Mouse (Mus musculus): Measurements from ENCODE around the gene Slc41a1.

Slc41a1 gene

GRCm38 (mm10) chr1:131828297-131829126 is 1.2 kb downstream of the Slc41a1 start:
- peak; percentile 65 for DNase-seq

DNA sequence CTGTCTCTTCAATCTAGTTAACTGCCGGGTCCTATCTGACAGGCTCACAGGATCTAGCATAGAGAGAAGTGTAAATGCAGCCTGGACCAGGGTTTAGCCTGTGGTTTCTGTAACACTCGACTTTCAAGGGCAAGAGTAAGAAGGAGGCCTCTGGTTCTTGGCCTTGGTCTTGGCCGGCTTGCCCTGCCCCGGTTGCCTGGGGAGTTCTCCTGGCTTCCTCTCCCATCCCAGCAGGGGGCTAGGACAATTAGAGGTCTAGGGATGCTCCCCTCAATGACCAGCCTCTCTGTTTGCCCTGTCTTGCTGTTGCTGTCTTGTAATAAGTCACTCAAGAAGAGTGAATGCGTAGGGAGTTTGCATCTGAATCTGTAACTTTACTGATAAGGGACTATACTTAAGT is 2.0 kb downstream of the Slc41a1 start:
- peak; percentile 59 for DNase-seq

DNA sequence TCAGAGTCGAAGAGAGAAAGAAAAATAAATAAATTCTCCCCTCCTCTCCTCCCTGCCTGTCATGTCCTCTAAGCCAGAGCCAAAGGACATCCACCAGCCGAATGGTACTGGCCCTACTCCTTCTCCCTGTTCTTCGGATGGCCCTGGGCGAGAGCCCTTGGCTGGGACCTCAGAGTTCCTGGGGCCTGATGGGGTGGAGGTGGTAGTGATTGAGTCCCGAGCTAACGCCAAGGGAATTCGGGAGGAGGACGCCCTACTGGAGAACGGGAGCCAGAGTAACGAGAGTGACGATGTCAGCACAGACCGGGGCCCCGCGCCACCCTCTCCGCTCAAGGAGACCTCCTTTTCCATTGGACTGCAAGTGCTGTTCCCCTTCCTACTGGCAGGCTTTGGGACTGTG is 3.3 kb downstream of the Slc41a1 start:
- DNase-seq: no peak

DNA sequence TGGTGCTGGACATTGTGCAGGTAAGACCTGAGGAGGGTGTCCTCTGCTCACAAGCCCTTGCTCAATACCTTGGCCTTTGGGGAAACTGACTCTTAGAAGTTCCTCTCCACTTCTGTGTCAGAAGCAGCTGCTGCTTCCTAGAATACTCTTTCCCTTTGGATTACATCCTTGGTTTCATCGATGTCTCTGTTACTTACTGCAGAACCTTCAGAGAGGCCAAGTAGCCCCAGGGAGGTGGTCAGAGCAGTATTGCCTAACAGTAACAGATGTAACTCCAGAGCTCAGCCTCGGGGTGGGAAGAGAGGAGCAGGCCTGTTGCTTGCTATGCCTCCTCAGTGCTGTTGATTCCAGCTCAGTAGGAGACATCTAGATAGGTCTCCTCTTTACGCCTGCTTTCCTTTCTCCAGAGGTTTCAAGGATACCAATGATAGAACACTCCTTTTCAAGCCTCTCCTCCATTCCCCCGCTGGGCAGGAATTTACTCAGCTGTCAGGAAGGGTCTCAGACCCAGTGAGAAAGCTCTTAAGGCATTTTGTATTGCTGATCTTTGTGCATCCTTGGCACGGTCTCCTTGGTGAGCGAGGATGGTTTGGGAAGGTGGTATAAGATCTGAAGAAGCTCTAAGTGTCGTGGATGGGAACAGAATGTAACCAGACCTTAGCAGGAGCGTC is 3.8 kb downstream of the Slc41a1 start:
- no peak for DNase-seq

DNA sequence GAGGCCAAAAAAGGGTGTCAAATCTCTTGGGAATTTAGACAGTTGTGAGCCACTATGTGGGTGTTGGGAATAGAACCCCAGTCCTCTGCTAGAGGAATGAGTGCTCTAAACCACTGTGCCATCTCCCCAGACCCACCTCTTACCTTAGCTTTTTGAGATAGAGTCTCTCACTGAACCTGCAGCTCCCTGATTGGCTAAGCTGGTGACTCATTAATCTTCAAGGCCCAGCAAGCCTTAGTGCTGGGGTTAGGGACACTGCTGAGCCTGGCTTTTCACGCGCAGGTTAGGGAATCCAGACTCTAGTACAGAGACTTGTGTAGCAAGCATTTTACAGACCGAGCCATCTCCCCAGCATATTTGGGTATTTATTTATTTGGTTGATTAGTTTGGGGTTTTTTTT is 9.7 kb downstream of the Slc41a1 start:
- no peak for DNase-seq

- no peak for DNase-seq
Observed at GRCm38 (mm10) chr1:131838542-131838941, 11.2 kb downstream of the Slc41a1 start.

DNA sequence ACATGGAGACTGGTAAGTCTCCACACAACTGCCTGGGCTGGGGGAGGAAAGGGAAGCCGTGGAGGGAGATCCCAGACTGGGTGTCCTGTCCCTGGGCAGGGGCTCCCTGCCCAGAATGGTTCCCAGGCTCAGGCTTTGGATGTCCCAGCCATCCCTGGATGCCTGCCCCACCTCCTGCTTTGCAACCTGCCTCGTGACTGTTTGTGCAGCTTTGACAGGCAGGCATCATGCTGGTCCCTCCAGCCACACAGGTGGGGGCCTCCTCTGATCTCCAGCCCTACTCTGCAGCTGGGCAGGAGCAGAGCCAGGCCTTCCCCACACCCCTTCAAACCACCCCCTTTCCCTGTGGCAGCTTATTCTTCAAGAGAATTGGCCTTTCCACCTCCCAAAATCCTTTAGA is 12.0 kb downstream of the Slc41a1 start:
- no peak for DNase-seq

GRCm38 (mm10) chr1:131842221-131842620 is 14.9 kb downstream of the Slc41a1 start:
- no peak for DNase-seq

- peak; percentile 40 for DNase-seq
Observed at GRCm38 (mm10) chr1:131843758-131844157, 16.5 kb downstream of the Slc41a1 start.

- DNase-seq: no peak
Observed at GRCm38 (mm10) chr1:131844883-131845282, 17.6 kb downstream of the Slc41a1 start.

- peak; percentile 86 for DNase-seq
Observed at GRCm38 (mm10) chr1:131846255-131846654, 19.0 kb downstream of the Slc41a1 start.

DNA sequence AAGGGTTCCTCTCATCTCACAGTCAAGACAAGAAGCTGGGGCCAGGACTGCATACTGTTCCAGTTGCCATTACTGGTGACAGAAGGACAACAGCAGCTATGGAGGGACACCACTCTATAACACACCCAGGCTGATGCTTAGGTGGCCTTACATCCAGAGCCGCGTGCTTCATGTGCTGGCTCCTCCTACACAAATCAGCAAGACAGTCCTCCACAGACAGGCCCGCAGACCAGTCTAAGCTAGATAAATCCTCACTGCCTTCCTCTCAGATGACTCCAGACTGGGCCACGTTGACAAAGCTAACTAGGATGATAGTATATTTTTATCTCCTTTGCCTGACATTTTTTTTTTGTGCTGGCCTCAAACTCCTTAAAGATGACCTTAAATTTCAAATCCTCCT is 34.5 kb downstream of the Slc41a1 start:
- no peak for DNase-seq

- no peak for DNase-seq
Observed at GRCm38 (mm10) chr1:131865596-131865995, 38.3 kb downstream of the Slc41a1 start.

- no peak for DNase-seq
Observed at GRCm38 (mm10) chr1:131866304-131866999, 39.2 kb downstream of the Slc41a1 start.

DNA sequence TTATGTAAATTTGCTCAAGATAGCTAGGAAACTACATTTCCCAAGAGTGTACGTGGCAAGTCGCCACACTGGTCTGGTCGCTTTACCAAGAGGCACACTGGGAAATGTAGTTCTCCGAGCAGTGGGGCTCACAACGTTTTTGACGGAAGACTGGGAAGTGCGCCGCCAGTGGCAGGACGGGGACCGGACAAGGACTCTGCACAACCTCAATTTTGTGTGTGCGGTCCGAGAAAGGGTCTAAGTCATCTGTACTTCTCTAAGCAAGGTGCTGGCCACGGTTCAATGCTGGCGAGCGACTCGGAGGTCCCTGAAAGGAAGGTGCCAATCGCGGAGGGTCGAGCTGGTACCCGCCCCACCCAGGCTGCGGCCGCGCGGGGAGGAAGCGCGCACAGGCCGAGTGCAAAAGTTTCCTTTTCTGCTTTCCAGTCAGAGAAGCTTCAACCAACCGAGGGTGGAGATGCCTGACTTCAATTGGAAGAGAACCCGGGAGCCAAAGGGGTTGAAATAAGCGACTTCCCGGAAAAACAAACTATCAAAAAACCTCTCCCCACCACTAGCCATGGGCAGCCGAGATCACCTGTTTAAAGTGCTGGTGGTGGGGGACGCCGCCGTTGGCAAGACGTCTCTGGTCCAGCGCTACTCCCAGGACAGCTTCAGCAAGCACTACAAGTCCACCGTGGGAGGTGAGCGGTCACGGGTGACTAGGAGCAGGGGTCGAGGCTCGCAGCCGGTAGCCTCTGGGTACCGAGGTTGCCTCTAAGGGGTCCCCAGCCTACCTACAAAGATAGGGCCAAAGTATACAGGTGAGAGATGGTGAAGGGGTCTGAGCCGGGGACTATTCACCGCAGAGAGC is 40.0 kb downstream of the Slc41a1 start, which contains the start of gene Rab29:
Gene Rab29, plus strand, starts transcription at position 132 of the 853 bp plus-strand sequence.
- DNase-seq: peak; percentile 78

GRCm38 (mm10) chr1:131867946-131868290 is 40.6 kb downstream of the Slc41a1 start:
- no peak for DNase-seq

DNA sequence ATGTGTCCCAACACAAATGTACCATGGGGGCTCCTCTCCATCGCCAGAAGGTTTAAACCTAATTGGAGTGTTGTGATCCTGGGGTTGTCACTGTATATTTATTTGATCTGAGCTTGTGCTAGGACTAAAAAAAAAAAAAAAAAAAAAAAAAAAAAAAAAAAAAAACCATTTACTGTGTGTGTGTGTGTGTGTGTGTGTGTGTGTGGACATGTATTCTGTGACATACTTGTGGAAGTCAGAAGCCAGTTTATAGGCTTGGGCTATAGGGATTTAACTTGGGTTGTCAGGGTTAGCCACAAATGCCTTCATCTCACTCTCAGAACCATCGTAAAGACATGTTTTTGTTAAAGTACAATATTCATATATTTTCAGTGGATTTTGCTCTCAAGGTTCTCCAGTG is 42.3 kb downstream of the Slc41a1 start:
- DNase-seq: no peak

DNA sequence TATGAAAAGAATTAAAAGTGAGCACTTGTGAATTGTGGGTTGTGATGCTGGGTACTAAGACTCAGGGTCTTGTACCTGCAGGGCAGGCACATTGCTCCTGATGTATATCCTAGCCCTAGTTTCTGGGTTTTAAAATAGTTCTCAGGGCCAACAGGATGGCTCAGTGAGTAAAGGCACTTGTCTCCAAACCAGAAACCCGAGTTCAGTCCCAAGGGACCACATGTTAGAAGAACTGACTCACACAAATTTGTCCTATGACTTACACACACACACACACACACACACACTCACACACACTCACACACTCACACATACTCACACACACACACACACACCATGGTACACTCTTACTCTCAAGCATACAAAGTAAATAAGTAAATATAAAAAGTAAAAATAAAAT is 45.6 kb downstream of the Slc41a1 start:
- no peak for DNase-seq

- DNase-seq: no peak
Observed at GRCm38 (mm10) chr1:131879816-131880215, 52.5 kb downstream of the Slc41a1 start.

DNA sequence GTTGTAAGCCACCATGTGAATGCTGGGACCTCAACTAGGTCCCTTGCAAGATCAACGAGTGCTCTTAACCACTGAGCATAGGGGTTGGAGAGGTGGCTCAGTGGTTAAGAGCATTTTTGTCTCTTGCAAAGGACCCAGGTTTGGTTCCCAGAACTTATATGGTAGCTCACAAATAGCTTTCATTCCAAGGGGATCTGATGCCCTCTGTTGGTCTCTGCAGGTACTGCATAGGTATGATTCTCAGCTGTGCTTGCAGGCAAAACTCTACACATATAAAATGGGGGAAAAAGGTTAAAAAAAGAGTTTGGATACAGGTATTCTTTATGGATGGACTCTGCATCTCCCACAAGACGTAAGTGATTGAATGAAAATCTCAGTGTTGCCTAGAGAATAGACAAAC is 55.5 kb downstream of the Slc41a1 start:
- no peak for DNase-seq

GRCm38 (mm10) chr1:131886173-131886572 is 58.9 kb downstream of the Slc41a1 start:
- DNase-seq: no peak

DNA sequence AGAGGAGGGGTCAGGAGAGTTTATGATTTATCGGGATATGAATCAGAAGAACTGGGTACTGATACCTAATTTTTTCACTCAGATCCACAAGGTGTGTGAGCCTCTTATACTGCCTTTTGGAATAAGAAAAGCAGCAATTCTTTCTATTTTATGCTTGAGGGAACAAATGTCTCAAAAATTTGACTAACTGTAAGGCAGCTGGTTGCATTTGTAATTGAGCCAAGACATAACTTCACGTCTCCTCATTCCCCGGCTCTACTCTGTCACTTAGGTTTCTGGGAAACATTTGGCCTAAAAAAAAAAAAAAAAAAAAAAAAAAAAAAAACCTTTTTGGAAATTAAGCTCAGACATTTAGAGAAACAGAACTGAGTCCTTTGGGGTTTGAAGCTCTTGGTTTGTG is 59.3 kb downstream of the Slc41a1 start:
- no peak for DNase-seq

All from cerebellum, adult 9-10 months (tissue).